Mouse (Mus musculus) embryonic facial prominence, embryonic 11.5 days (tissue): ENCODE measurements around the gene Cdkal1. TPM values are rescaled to one million over a fixed set of nuclear protein-coding genes. Genes with fewer than 3 reads are reported as not detected.

ENCODE experiments used
- ATAC-seq: fragments of 200-750 bp; cut with Nextera tagmentation; replicated peaks from 2 replicates; pipeline ENCODE4 v1.8.0; 2017; ENCODE audit warnings: low read depth; ENCODE audit not compliant: insufficient number of reproducible peaks, low FRiP score, low TSS enrichment
- DNase-seq: peaks from one replicate; pipeline ENCODE4 v3.0.0-alpha.2; 2015; ENCODE audit warnings: low spot score
- H3K27ac ChIP-seq: fragments of 300-500 bp; sonication (generic); replicated peaks from 2 replicates; pipeline ENCODE4 v1.5.1; 2014; ENCODE audit warnings: mild to moderate bottlenecking, low read depth, low read length, control low read depth
- H3K27me3 ChIP-seq: fragments of 300-500 bp; sonication (generic); 2 replicates; pipeline ENCODE4 v1.6.1; 2014; ENCODE audit warnings: mild to moderate bottlenecking, low read length, moderate library complexity, mixed read lengths; ENCODE audit not compliant: control insufficient read depth, insufficient read depth
- H3K36me3 ChIP-seq: fragments of 300-500 bp; sonication (generic); replicated peaks from 2 replicates; pipeline ENCODE4 v1.6.1; 2014; ENCODE audit warnings: low read depth, mild to moderate bottlenecking, low read length, moderate library complexity, mixed read lengths; ENCODE audit not compliant: control insufficient read depth, insufficient read depth
- H3K4me1 ChIP-seq: fragments of 300-500 bp; sonication (generic); 2 replicates; pipeline ENCODE4 v1.6.1; 2014; ENCODE audit warnings: low read length, mixed read lengths; ENCODE audit not compliant: control insufficient read depth, insufficient read depth
- H3K4me2 ChIP-seq: fragments of 300-500 bp; sonication (generic); 2 replicates; pipeline ENCODE4 v1.6.1; 2014; ENCODE audit warnings: low read depth, mild to moderate bottlenecking, control low read depth, low read length, moderate library complexity
- H3K4me3 ChIP-seq: fragments of 300-500 bp; sonication (generic); 2 replicates; pipeline ENCODE4 v1.5.1; 2014; ENCODE audit warnings: low read depth, low read length, control low read depth
- H3K9ac ChIP-seq: fragments of 300-500 bp; sonication (generic); replicated peaks from 2 replicates; pipeline ENCODE4 v1.6.1; 2014; ENCODE audit warnings: mild to moderate bottlenecking, control low read depth, low read length
- H3K9me3 ChIP-seq: fragments of 300-500 bp; sonication (generic); replicated peaks from 2 replicates; pipeline ENCODE4 v1.6.1; 2016; ENCODE audit warnings: mild to moderate bottlenecking, low read length, inconsistent platforms, mixed read lengths; ENCODE audit not compliant: control insufficient read depth
- WGBS: fragments of 180-500 bp; shearing (Covaris S2); extraction: QIAGEN DNeasy Blood & Tissue Kit; methylation state at CpG from one replicate; pipeline ENCODE4 v1.1.7; 2014; 5-methylcytosine and 5-hydroxymethylcytosine counted together
- polyA plus RNA-seq: library from polyadenylated mRNA; unstranded; fragments of >200 nt; fragmentation: Nextera tagmentation; extraction: Ambion mirVana; gene quantifications from 2 replicates; pipeline ENCODE4 v1.2.1, GENCODE M21; 2014

The Cdkal1 gene
- polyA plus RNA-seq, 1 experiment from 2014 or later: 39.6 TPM

GRCm38 (mm10) chr13:29429196-29429595 lies 426.3 kb downstream of the Cdkal1 start:
- Histone ChIP-seq H3K27ac (no peak overlapping the region), H3K9me3 (no peaks in the 10 kb centered on the region), H3K9ac (no peak overlapping the region), H3K4me1 (no peaks in the 10 kb centered on the region), H3K4me2 (no peak overlapping the region), H3K27me3 (no peaks in the 10 kb centered on the region), H3K4me3 (no peak overlapping the region), H3K36me3 (no peaks in the 10 kb centered on the region)
- no peak for DNase-seq
- 87% methylated on average over 6 of the region's 6 CpGs for WGBS
- no peak for ATAC-seq

DNA sequence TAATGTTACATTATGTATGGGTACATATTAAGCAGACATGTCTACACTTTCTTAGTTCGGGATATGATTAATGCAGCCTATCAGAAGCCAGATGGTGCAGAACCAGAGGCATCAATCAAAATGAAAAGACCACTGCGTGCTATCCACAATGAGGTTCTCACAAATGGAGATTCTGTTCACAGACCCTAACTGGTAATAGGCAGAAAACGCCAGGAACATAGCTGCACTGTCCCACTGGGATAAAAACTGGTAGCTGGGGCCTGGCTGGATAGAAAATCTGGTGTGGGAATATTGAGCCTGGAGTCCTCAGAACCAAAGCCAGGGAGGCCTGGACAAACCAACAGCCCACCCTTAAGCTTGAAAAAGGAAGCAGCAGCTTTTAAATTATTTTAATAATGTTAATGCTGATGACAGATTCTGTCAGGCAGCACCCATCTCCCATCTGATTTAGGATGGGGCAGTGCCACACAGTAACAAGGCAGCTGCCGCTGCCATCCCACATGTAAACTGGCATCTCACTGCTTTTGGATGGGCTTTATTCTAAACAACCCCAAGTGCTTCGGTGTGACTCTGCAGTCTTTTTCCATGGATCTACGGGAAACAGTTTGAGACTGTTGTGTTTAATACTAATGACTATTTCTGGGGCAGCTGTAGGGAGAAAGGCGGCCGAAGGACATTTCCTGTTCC lies 438.9 kb downstream of the Cdkal1 start:
- Histone ChIP-seq H3K27ac (no peak overlapping the region; the same call in 1 of the 2 replicates), H3K4me1 (no peaks in the 10 kb centered on the region), H3K27me3 (no peaks in the 10 kb centered on the region), H3K4me2 (no peak overlapping the region), H3K9ac (no peak overlapping the region), H3K36me3 (no peaks in the 10 kb centered on the region), H3K9me3 (no peaks in the 10 kb centered on the region), H3K4me3 (no peak overlapping the region)
- peak; percentile 77 for ATAC-seq
- DNase-seq: peak; percentile 77
- WGBS: 19% methylated on average over 8 of the region's 8 CpGs

DNA sequence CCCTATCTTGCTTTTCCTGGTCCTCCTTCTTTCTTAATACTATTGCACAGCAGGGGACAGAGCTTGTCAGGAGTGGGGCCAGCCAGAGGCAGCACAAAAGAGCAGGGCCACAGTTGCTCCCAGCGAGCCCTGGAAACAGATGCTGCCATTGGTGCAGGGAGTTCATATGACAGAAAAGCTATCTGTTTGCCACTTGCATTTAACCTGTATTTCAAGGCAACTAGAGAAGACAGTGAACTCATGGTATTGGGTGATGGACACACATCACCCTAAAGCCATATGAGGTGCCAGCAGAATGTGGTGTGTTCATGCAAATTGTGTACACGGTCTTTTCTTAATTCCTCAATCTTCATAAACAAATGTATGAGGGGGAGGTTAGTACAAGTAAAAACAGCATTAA lies 439.5 kb downstream of the Cdkal1 start:
- ATAC-seq (peak; percentile 52; the same call in 1 of the 2 replicates), DNase-seq (no peak)
- Histone ChIP-seq H3K27me3 (no peaks in the 10 kb centered on the region), H3K36me3 (no peaks in the 10 kb centered on the region), H3K4me3 (no peak overlapping the region), H3K27ac (0 out of 2 replicates have a peak overlapping the region, but pooled peaks have one; percentile 53), H3K4me1 (no peaks in the 10 kb centered on the region), H3K9ac (no peak overlapping the region), H3K9me3 (no peaks in the 10 kb centered on the region), H3K4me2 (no peak overlapping the region)
- WGBS: 31% methylated on average over 2 of the region's 2 CpGs

GRCm38 (mm10) chr13:29414878-29415277 lies 440.6 kb downstream of the Cdkal1 start:
- no peak for DNase-seq
- ATAC-seq: no peak
- WGBS: 66% methylated on average over 6 of the region's 6 CpGs
- Histone ChIP-seq H3K9me3 (no peaks in the 10 kb centered on the region), H3K4me3 (no peak overlapping the region), H3K4me1 (no peaks in the 10 kb centered on the region), H3K36me3 (no peaks in the 10 kb centered on the region), H3K9ac (no peak overlapping the region), H3K4me2 (no peak overlapping the region), H3K27ac (no peak overlapping the region), H3K27me3 (no peaks in the 10 kb centered on the region)

GRCm38 (mm10) chr13:29414470-29414869 lies 441.0 kb downstream of the Cdkal1 start:
- Histone ChIP-seq H3K9me3 (no peaks in the 10 kb centered on the region), H3K27ac (no peak overlapping the region), H3K4me3 (no peak overlapping the region), H3K4me1 (no peaks in the 10 kb centered on the region), H3K9ac (no peak overlapping the region), H3K27me3 (no peaks in the 10 kb centered on the region), H3K36me3 (no peaks in the 10 kb centered on the region), H3K4me2 (no peak overlapping the region)
- DNase-seq (no peak), ATAC-seq (no peak)
- WGBS: 46% methylated on average over 3 of the region's 3 CpGs

DNA sequence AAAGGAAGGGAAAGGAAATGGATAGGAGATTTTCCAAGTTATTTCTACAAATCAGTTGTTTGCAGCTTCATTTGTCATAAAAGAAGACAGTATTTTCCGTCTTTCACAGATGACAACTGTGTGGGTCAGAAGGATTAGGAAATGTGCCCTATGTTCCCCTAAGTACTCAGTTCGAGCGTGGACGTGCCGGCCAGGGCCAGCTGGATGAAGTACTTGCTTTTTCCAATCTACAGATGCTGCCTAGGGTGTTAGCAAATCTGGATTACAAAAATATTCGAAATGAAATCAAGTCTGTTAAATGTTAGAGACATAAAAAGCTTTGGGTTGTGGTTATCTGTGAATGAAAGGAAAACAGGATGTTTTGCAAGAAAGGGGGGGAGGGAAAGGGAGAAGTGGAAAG lies 444.3 kb downstream of the Cdkal1 start:
- DNase-seq: no peak
- Histone ChIP-seq H3K27me3 (no peaks in the 10 kb centered on the region), H3K4me3 (no peak overlapping the region), H3K9me3 (no peaks in the 10 kb centered on the region), H3K4me1 (no peaks in the 10 kb centered on the region), H3K4me2 (no peak overlapping the region), H3K9ac (no peak overlapping the region), H3K27ac (no peak overlapping the region), H3K36me3 (no peaks in the 10 kb centered on the region)
- ATAC-seq: no peak
- WGBS: 86% methylated on average over 6 of the region's 6 CpGs

- no peak for ATAC-seq
- H3K9me3 ChIP-seq: no peaks in the 10 kb centered on the region
- 75% methylated on average over 1 of the region's 1 CpGs for WGBS
- H3K4me1 ChIP-seq: no peaks in the 10 kb centered on the region
- H3K4me3 ChIP-seq: no peak overlapping the region
- H3K36me3 ChIP-seq: no peaks in the 10 kb centered on the region
- H3K9ac ChIP-seq: no peak overlapping the region
- peak; percentile 28 for DNase-seq
- no peak overlapping the region for H3K4me2 ChIP-seq
- H3K27ac ChIP-seq: no peak overlapping the region
- no peaks in the 10 kb centered on the region for H3K27me3 ChIP-seq
Observed at GRCm38 (mm10) chr13:29407619-29408018, 447.9 kb downstream of the Cdkal1 start.

GRCm38 (mm10) chr13:29405316-29405715 lies 450.2 kb downstream of the Cdkal1 start:
- H3K27ac ChIP-seq: no peak overlapping the region
- ATAC-seq (no peak), DNase-seq (peak; percentile 36)
- H3K9ac ChIP-seq: no peak overlapping the region
- no peaks in the 10 kb centered on the region for H3K4me1 ChIP-seq
- no peaks in the 10 kb centered on the region for H3K9me3 ChIP-seq
- H3K27me3 ChIP-seq: no peaks in the 10 kb centered on the region
- H3K4me3 ChIP-seq: no peak overlapping the region
- H3K4me2 ChIP-seq: no peak overlapping the region
- 40% methylated on average over 5 of the region's 5 CpGs for WGBS
- no peaks in the 10 kb centered on the region for H3K36me3 ChIP-seq
